10 mouse cellular contexts compared by ENCODE assay signal in genomic region chr15:83167126-83167525, GRCm38 (mm10). TPM values are rescaled to one million over a fixed set of nuclear protein-coding genes. Genes with fewer than 3 reads are reported as not detected.
DNase-seq lines count a peak whose midpoint lies in the region; ATAC-seq and TF ChIP-seq lines count a peak whose summit lies in the region.
"Had no signal": no experiment of that assay in that cellular context is flagged by ENCODE, and none has a peak within 500 bp of the region (broad histone marks: within the 10 kb centered on the region; RNA-seq: fewer than 3 reads in every experiment).

No protein-coding gene starts in this region.

- ATAC-seq in forebrain, embryonic 12.5 days (ENCODE audit: low FRiP score): no peak
- ATAC-seq in stomach, embryonic 14.5 days (ENCODE audit: insufficient number of reproducible peaks, insufficient read depth, low FRiP score, low read depth): peak; percentile 60; the same call in 1 of the 2 replicates
- no peak for ATAC-seq in forebrain, postnatal 0 days

- H3K9me3 ChIP-seq in forebrain, embryonic 10.5 days: no peaks in the 10 kb centered on the region
- no peaks in the 10 kb centered on the region for H3K9me3 ChIP-seq in forebrain, embryonic 12.5 days
- no peaks in the 10 kb centered on the region for H3K9me3 ChIP-seq in limb, embryonic 10.5 days (replicated peaks)
- no peaks in the 10 kb centered on the region for H3K9me3 ChIP-seq in stomach, embryonic 14.5 days (ENCODE audit: control insufficient read depth, low read depth, low read length)
- H3K9me3 ChIP-seq in forebrain, postnatal 0 days (ENCODE audit: low read length): no peaks in the 10 kb centered on the region
- H3K9me3 ChIP-seq: hindbrain, embryonic 15.5 days had no signal

- 0 out of 2 replicates have a peak overlapping the region, but pooled peaks have one; percentile 4 for H3K27ac ChIP-seq in forebrain, embryonic 10.5 days
- H3K27ac ChIP-seq in forebrain, embryonic 12.5 days: no peak overlapping the region
- H3K27ac ChIP-seq in limb, embryonic 10.5 days: peak overlapping the region; percentile 27; the same call in 1 of the 2 replicates
- peak overlapping the region; percentile 84 for H3K27ac ChIP-seq in stomach, embryonic 14.5 days (ENCODE audit: low read length)
- H3K27ac ChIP-seq in forebrain, postnatal 0 days (ENCODE audit: low read depth, low read length): no peak overlapping the region
- H3K27ac ChIP-seq: hindbrain, embryonic 15.5 days had no signal

- no peak overlapping the region for H3K4me2 ChIP-seq in forebrain, embryonic 12.5 days
- H3K4me2 ChIP-seq in stomach, embryonic 14.5 days (replicated peaks; ENCODE audit: low read depth, low read length): no peak overlapping the region
- no peak overlapping the region for H3K4me2 ChIP-seq in forebrain, postnatal 0 days (ENCODE audit: low read depth)
- H3K4me2 ChIP-seq: hindbrain, embryonic 15.5 days had no signal

- no peak for TF ChIP-seq CTCF in lung, adult 2 months (IDR thresholded peaks at IDR 0.05; ENCODE audit: insufficient read depth, low read length)
- no peak for TF ChIP-seq CTCF in forebrain, postnatal 0 days (IDR thresholded peaks at IDR 0.05; ENCODE audit: low read depth)

- no peak for DNase-seq in forebrain, embryonic 10.5 days (ENCODE audit: extremely low spot score, low spot score)
- peak; percentile 37 for DNase-seq in lung, adult 2 months
- no peak for DNase-seq in lung, postnatal 14 days
- DNase-seq in limb, embryonic 10.5 days (ENCODE audit: low spot score): peak; percentile 53
- no peak for DNase-seq in thymus, postnatal 25 days
- DNase-seq in forebrain, postnatal 0 days: no peak
- DNase-seq: midbrain, embryonic 14.5 days had no signal

- no peak overlapping the region for H3K9ac ChIP-seq in forebrain, embryonic 12.5 days
- H3K9ac ChIP-seq in stomach, embryonic 14.5 days (replicated peaks; ENCODE audit: low read depth, low read length): no peak overlapping the region
- H3K9ac ChIP-seq in forebrain, postnatal 0 days: no peak overlapping the region
- H3K9ac ChIP-seq: hindbrain, embryonic 15.5 days had no signal

- H3K4me1 ChIP-seq in forebrain, embryonic 10.5 days: peaks cover 32% of the 10 kb centered on the region
- H3K4me1 ChIP-seq in forebrain, embryonic 12.5 days: peaks cover 22% of the 10 kb centered on the region
- H3K4me1 ChIP-seq in lung, adult 2 months (ENCODE audit: control insufficient read depth, insufficient read depth, low read length): peaks cover 50% of the 10 kb centered on the region
- peaks cover 24% of the 10 kb centered on the region for H3K4me1 ChIP-seq in limb, embryonic 10.5 days
- H3K4me1 ChIP-seq in stomach, embryonic 14.5 days (ENCODE audit: control insufficient read depth, insufficient read depth, low read length): peaks cover 29% of the 10 kb centered on the region
- no peaks in the 10 kb centered on the region for H3K4me1 ChIP-seq in forebrain, postnatal 0 days (ENCODE audit: insufficient read depth)

- WGBS in forebrain, embryonic 10.5 days: 81% methylated on average over 5 of the region's 5 CpGs
- 86% methylated on average over 5 of the region's 5 CpGs for WGBS in forebrain, embryonic 12.5 days
- WGBS in lung, adult 2 months: 51% methylated on average over 5 of the region's 5 CpGs
- 80% methylated on average over 5 of the region's 5 CpGs for WGBS in limb, embryonic 10.5 days
- WGBS in stomach, embryonic 14.5 days: 46% methylated on average over 5 of the region's 5 CpGs
- WGBS in forebrain, postnatal 0 days: 86% methylated on average over 5 of the region's 5 CpGs

- no peaks in the 10 kb centered on the region for H3K27me3 ChIP-seq in forebrain, embryonic 10.5 days (ENCODE audit: poor library complexity, severe bottlenecking)
- no peaks in the 10 kb centered on the region for H3K27me3 ChIP-seq in forebrain, embryonic 12.5 days
- no peaks in the 10 kb centered on the region for H3K27me3 ChIP-seq in limb, embryonic 10.5 days (ENCODE audit: low read depth, poor library complexity, severe bottlenecking)
- H3K27me3 ChIP-seq in stomach, embryonic 14.5 days (ENCODE audit: control insufficient read depth, insufficient read depth, low read length): no peaks in the 10 kb centered on the region
- H3K27me3 ChIP-seq in forebrain, postnatal 0 days (ENCODE audit: insufficient read depth, low read length): no peaks in the 10 kb centered on the region
- H3K27me3 ChIP-seq: hindbrain, embryonic 15.5 days had no signal

- no peak overlapping the region for H3K4me3 ChIP-seq in forebrain, embryonic 10.5 days
- no peak overlapping the region for H3K4me3 ChIP-seq in forebrain, embryonic 12.5 days (replicated peaks)
- no peak overlapping the region for H3K4me3 ChIP-seq in lung, adult 2 months (replicated peaks; ENCODE audit: extremely low read depth, low read depth, low read length)
- no peak overlapping the region for H3K4me3 ChIP-seq in limb, embryonic 10.5 days
- H3K4me3 ChIP-seq in stomach, embryonic 14.5 days (ENCODE audit: low read depth, low read length): no peak overlapping the region
- H3K4me3 ChIP-seq in forebrain, postnatal 0 days (ENCODE audit: low read depth, low read length): no peak overlapping the region
- H3K4me3 ChIP-seq: hindbrain, embryonic 15.5 days had no signal

- peaks cover 27% of the 10 kb centered on the region for H3K36me3 ChIP-seq in forebrain, embryonic 10.5 days (replicated peaks)
- H3K36me3 ChIP-seq in forebrain, embryonic 12.5 days (replicated peaks): peaks cover 11% of the 10 kb centered on the region
- peaks cover 23% of the 10 kb centered on the region for H3K36me3 ChIP-seq in limb, embryonic 10.5 days
- peaks cover under 1% of the 10 kb centered on the region; the same call in 1 of the 2 replicates for H3K36me3 ChIP-seq in stomach, embryonic 14.5 days (ENCODE audit: control insufficient read depth, insufficient read depth, low read length)
- 0 out of 2 replicates have a peak, but pooled peaks cover 6% of the 10 kb centered on the region for H3K36me3 ChIP-seq in forebrain, postnatal 0 days (ENCODE audit: insufficient read depth)
- H3K36me3 ChIP-seq: hindbrain, embryonic 15.5 days had no signal

- no peak for TF ChIP-seq POLR2A in lung, adult 2 months (IDR thresholded peaks at IDR 0.05; ENCODE audit: borderline replicate concordance, extremely low read depth, low read depth, low read length)

RNA-seq across cellular contexts. Expression of gene Cyb5r3, which starts 5.3 kb away (rescaled TPM):
- 187 and 200 TPM in 2 replicates for polyA plus RNA-seq in forebrain, embryonic 10.5 days (2016; fragmentation: Nextera tagmentation; extraction: Ambion mirVana)
- 125 and 140 TPM in 2 replicates for polyA plus RNA-seq in forebrain, embryonic 12.5 days (2016; fragmentation: Nextera tagmentation; extraction: Ambion mirVana)
- polyA plus RNA-seq in lung, adult 2 months (2012; rRNA removed): 438 and 440 TPM in 2 replicates
- polyA plus RNA-seq in limb, embryonic 10.5 days (2016; fragmentation: Nextera tagmentation; extraction: Ambion mirVana): 163 and 174 TPM in 2 replicates
- polyA plus RNA-seq in stomach, embryonic 14.5 days (2014; fragmentation: Nextera tagmentation; extraction: Ambion mirVana): 207 and 214 TPM in 2 replicates
- 81.2 and 92.5 TPM in 2 replicates for total RNA-seq in forebrain, postnatal 0 days (2014; rRNA removed)
- 88.3 and 149 TPM in 2 replicates for polyA plus RNA-seq in forebrain, postnatal 0 days (2015; fragmentation: Nextera tagmentation; extraction: Ambion mirVana)

RNA-seq across cellular contexts. Expression of gene Poldip3, which starts 17.9 kb away (rescaled TPM):
- 180 and 185 TPM in 2 replicates for polyA plus RNA-seq in forebrain, embryonic 10.5 days (2016; fragmentation: Nextera tagmentation; extraction: Ambion mirVana)
- 173 and 177 TPM in 2 replicates for polyA plus RNA-seq in forebrain, embryonic 12.5 days (2016; fragmentation: Nextera tagmentation; extraction: Ambion mirVana)
- 46.5 and 55.8 TPM in 2 replicates for polyA plus RNA-seq in lung, adult 2 months (2012; rRNA removed)
- polyA plus RNA-seq in limb, embryonic 10.5 days (2016; fragmentation: Nextera tagmentation; extraction: Ambion mirVana): 183 and 193 TPM in 2 replicates
- polyA plus RNA-seq in stomach, embryonic 14.5 days (2014; fragmentation: Nextera tagmentation; extraction: Ambion mirVana): 158 and 161 TPM in 2 replicates
- 86.6 and 100 TPM in 2 replicates for total RNA-seq in forebrain, postnatal 0 days (2014; rRNA removed)
- 95.9 and 103 TPM in 2 replicates for polyA plus RNA-seq in forebrain, postnatal 0 days (2015; fragmentation: Nextera tagmentation; extraction: Ambion mirVana)

RNA-seq across cellular contexts. Expression of gene Rrp7a, which starts 44.5 kb away (rescaled TPM):
- polyA plus RNA-seq in forebrain, embryonic 10.5 days (2016; fragmentation: Nextera tagmentation; extraction: Ambion mirVana): 81.9 and 86.5 TPM in 2 replicates
- 64.8 and 65.9 TPM in 2 replicates for polyA plus RNA-seq in forebrain, embryonic 12.5 days (2016; fragmentation: Nextera tagmentation; extraction: Ambion mirVana)
- polyA plus RNA-seq in lung, adult 2 months (2012; rRNA removed): 82.1 and 85.3 TPM in 2 replicates
- 66.9 and 76.5 TPM in 2 replicates for polyA plus RNA-seq in limb, embryonic 10.5 days (2016; fragmentation: Nextera tagmentation; extraction: Ambion mirVana)
- 45.9 and 49.3 TPM in 2 replicates for polyA plus RNA-seq in stomach, embryonic 14.5 days (2014; fragmentation: Nextera tagmentation; extraction: Ambion mirVana)
- total RNA-seq in forebrain, postnatal 0 days (2014; rRNA removed): 104 and 122 TPM in 2 replicates
- 89.5 and 94.9 TPM in 2 replicates for polyA plus RNA-seq in forebrain, postnatal 0 days (2015; fragmentation: Nextera tagmentation; extraction: Ambion mirVana)

Comparison
In these comparisons a context has a peak if more than half of its experiments do, and no peak if none do; other contexts are left out.
1. DNase-seq: peak in lung, adult 2 months (single experiment) and limb, embryonic 10.5 days (single experiment); none in forebrain, embryonic 10.5 days (single experiment), lung, postnatal 14 days (single experiment), thymus, postnatal 25 days (single experiment) and forebrain, postnatal 0 days (single experiment).
2. H3K27ac ChIP-seq: peak in forebrain, embryonic 10.5 days (single experiment), limb, embryonic 10.5 days (single experiment) and stomach, embryonic 14.5 days (single experiment); none in forebrain, embryonic 12.5 days (single experiment) and forebrain, postnatal 0 days (single experiment).